Mouse (Mus musculus): ENCODE measurements around the gene Tnfrsf19. TPM values are rescaled to one million over a fixed set of nuclear protein-coding genes. Genes with fewer than 3 reads are reported as not detected.

Tnfrsf19 gene
- polyA plus RNA-seq, 1 experiment: 19.2 TPM

DNA sequence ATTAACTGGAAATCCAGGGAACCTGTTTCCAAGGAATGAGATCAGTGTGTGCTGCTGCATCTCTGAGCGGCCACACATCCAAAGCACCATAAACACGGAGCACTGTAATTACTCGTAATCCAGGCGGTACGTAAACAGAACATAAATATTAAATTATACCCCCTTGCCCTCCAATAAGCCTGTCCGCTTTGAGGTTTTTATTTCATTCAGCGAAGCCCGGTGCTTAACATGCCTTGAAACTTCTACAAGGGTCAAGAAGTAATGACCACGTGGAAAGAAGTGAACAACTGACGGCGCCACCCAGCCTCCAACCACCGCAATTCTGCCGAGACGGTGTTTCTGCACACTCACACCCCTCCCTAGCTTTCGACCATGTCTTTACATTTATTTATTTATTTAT is 31.7 kb downstream of the Tnfrsf19 start:
- no peak for TF ChIP-seq POLR2A (IDR thresholded peaks at IDR 0.05; ENCODE audit: borderline replicate concordance, insufficient read depth, low read length)
- no peak for TF ChIP-seq CTCF (IDR thresholded peaks at IDR 0.05; ENCODE audit: borderline replicate concordance, insufficient read depth, low read depth, low read length)
- no peak overlapping the region for H3K4me3 ChIP-seq (replicated peaks; ENCODE audit: insufficient read depth, low read depth, low read length)

DNA sequence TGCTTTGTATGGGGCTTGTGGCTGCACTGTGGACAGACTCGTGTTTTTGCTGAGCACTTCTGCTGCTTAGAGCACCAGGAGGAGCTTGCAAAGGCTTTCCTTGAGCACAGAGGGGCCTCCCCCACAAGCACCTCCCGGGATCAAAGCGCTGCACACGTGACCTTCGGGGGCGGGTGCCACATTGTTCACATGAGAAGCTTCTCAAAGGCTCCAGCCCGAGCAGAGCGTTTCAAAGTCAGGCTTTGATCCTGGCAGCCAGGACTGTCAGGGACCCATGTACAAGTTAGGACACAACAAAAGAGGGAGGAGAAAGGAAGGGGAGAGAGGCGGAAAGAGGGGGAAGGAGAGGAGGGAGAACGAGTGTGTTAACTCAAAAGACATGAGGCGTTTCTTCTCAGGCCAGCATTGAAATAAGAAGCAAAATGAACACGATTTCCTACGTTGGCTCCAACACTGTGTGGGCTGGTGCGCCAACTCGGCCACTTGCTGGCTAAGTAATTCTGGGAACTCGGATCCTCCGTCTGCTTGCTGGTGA is 33.8 kb downstream of the Tnfrsf19 start:
- peak overlapping the region; percentile 0 for H3K4me3 ChIP-seq (replicated peaks; ENCODE audit: insufficient read depth, low read depth, low read length)
- TF ChIP-seq POLR2A (IDR thresholded peaks at IDR 0.05; ENCODE audit: borderline replicate concordance, insufficient read depth, low read length): no peak
- TF ChIP-seq CTCF (IDR thresholded peaks at IDR 0.05; ENCODE audit: borderline replicate concordance, insufficient read depth, low read depth, low read length): no peak
- peaks cover 6% of the 10 kb centered on the region for H3K4me1 ChIP-seq (ENCODE audit: control insufficient read depth, insufficient read depth, low read length)
- WGBS: 5% methylated on average over 17 of the region's 17 CpGs
- no peak overlapping the region for H3K27ac ChIP-seq (ENCODE audit: insufficient read depth, low read length)
- no peaks in the 10 kb centered on the region for H3K27me3 ChIP-seq (ENCODE audit: control insufficient read depth, insufficient read depth, low read length)
- DNase-seq: peak; percentile 23 to 25

More for the DNA sequence above, 31.7 kb downstream of the Tnfrsf19 start:
- no peak for DNase-seq
- WGBS: 97% methylated on average over 15 of the region's 15 CpGs
- H3K4me1 ChIP-seq (ENCODE audit: control insufficient read depth, insufficient read depth, low read length): peaks cover 6% of the 10 kb centered on the region
- no peaks in the 10 kb centered on the region for H3K27me3 ChIP-seq (ENCODE audit: control insufficient read depth, insufficient read depth, low read length)
- H3K27ac ChIP-seq (ENCODE audit: insufficient read depth, low read length): no peak overlapping the region

DNA sequence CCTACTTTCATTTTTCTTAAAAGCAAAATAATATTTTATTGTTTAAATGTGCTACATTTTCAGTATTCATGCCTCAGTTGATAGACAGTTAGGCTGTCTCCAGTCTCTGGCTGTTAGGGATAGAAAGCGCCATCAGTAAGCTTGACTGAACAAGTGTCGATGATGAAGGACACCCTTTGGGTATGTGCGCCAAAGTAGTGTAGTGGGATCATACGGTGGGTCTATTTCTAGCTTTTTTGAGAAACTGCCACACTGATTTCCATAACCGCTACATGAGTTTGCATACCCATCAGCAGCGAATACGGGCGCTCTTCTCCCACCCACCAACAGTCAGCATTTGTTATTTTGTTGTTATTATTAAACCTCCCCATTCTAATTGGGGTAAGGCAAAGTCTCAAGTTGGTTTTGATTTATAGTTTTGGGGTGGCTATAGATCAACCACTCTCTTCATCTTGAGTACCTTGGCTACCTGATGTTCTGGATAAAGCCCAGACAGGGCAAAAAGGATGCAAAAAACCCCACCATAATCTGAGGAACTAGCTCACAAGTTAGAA is 34.6 kb downstream of the Tnfrsf19 start:
- no peak for DNase-seq
- no peak overlapping the region for H3K4me3 ChIP-seq (replicated peaks; ENCODE audit: insufficient read depth, low read depth, low read length)
- H3K4me1 ChIP-seq (ENCODE audit: control insufficient read depth, insufficient read depth, low read length): no peaks in the 10 kb centered on the region
- 84% methylated on average over 8 of the region's 8 CpGs for WGBS
- no peaks in the 10 kb centered on the region for H3K27me3 ChIP-seq (ENCODE audit: control insufficient read depth, insufficient read depth, low read length)
- TF ChIP-seq POLR2A (IDR thresholded peaks at IDR 0.05; ENCODE audit: borderline replicate concordance, insufficient read depth, low read length): no peak
- TF ChIP-seq CTCF (IDR thresholded peaks at IDR 0.05; ENCODE audit: borderline replicate concordance, insufficient read depth, low read depth, low read length): no peak
- H3K27ac ChIP-seq (ENCODE audit: insufficient read depth, low read length): no peak overlapping the region

DNA sequence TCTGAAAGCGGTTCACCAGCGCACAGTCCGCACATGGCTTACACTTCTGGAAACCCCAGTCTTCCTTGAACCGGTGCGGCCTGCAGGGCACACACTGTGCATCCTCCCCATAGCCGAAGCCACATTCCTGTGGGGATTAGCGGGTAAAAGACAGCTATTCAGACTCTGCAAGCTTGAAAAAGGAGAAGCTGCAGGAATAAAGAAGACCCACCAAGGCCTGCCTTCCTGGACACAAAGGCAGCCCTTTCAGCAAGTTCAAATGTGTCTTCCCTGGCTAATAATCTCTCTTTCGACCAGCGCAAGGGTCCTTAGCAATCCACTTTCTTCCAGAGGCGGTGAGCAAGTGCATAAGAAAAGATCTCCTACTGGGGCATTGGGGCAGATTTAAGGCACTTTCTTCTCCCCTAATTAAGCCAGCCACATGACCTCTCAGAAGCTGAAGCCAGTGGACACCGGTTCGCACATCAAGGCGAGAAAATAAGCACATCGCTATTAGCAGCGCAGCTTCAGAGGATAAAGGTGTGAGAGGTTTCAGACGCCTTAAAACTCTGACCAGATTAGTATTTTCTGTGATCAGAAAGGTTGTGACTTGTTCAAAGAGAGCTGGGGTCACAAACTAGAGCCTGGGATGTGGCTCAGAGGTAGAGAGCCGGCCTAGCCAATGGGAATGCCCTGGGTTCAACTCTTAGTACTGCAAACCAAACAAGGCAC is 41.0 kb downstream of the Tnfrsf19 start:
- TF ChIP-seq CTCF (IDR thresholded peaks at IDR 0.05; ENCODE audit: borderline replicate concordance, insufficient read depth, low read depth, low read length) (no peak), POLR2A (IDR thresholded peaks at IDR 0.05; ENCODE audit: borderline replicate concordance, insufficient read depth, low read length) (no peak)
- Histone ChIP-seq H3K27me3 (ENCODE audit: control insufficient read depth, insufficient read depth, low read length) (no peaks in the 10 kb centered on the region), H3K4me3 (replicated peaks; ENCODE audit: insufficient read depth, low read depth, low read length) (no peak overlapping the region), H3K4me1 (ENCODE audit: control insufficient read depth, insufficient read depth, low read length) (no peaks in the 10 kb centered on the region), H3K27ac (ENCODE audit: insufficient read depth, low read length) (no peak overlapping the region)
- 57% methylated on average over 17 of the region's 17 CpGs for WGBS
- no peak for DNase-seq

DNA sequence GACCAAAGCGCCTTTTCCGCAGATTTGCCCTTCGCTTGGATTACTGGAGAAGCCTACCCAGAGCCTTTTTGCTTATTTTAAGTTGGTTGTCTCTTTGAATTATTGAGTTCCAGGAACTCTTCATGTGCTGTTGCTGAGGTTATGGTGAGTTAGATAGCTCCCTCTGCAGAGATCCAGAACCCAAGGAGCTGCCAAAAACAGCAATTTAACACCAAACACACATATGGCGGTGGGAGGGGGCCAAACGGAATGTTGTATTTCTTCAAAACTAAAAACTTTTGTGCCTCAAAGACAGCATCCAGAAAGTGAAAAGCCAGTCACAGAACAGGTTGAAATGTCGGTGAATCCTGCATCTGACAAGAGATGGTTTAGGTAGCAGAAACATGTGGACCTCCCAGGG is 42.6 kb downstream of the Tnfrsf19 start:
- Histone ChIP-seq H3K4me3 (replicated peaks; ENCODE audit: insufficient read depth, low read depth, low read length) (no peak overlapping the region), H3K27me3 (ENCODE audit: control insufficient read depth, insufficient read depth, low read length) (no peaks in the 10 kb centered on the region), H3K4me1 (ENCODE audit: control insufficient read depth, insufficient read depth, low read length) (no peaks in the 10 kb centered on the region), H3K27ac (ENCODE audit: insufficient read depth, low read length) (no peak overlapping the region)
- DNase-seq: no peak
- TF ChIP-seq CTCF (IDR thresholded peaks at IDR 0.05; ENCODE audit: borderline replicate concordance, insufficient read depth, low read depth, low read length): no peak
- 94% methylated on average over 6 of the region's 6 CpGs for WGBS

DNA sequence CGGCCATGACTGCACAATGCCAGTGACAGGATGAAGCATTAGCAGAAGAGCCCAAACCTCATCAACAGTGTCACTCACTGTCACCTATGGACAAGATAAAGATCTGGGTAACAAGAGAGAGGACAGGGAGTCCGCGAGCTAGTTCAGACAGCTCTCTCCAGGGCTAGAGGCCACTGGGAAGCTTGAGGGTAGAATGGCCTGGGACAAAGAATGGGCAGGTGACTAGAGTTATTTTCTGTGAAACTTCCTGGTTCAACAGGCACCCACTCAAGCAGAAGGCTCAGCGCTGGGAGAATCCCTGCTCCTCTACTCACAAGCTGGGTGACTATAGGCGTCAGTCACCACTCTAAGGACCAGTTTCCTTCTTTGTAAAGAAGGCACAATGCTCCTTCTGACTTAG is 46.2 kb downstream of the Tnfrsf19 start:
- no peak overlapping the region for H3K27ac ChIP-seq (ENCODE audit: insufficient read depth, low read length)
- WGBS: 81% methylated on average over 5 of the region's 5 CpGs
- H3K4me3 ChIP-seq (replicated peaks; ENCODE audit: insufficient read depth, low read depth, low read length): no peak overlapping the region
- H3K27me3 ChIP-seq (ENCODE audit: control insufficient read depth, insufficient read depth, low read length): no peaks in the 10 kb centered on the region
- H3K4me1 ChIP-seq (ENCODE audit: control insufficient read depth, insufficient read depth, low read length): no peaks in the 10 kb centered on the region
- TF ChIP-seq POLR2A (IDR thresholded peaks at IDR 0.05; ENCODE audit: borderline replicate concordance, insufficient read depth, low read length): no peak
- TF ChIP-seq CTCF (IDR thresholded peaks at IDR 0.05; ENCODE audit: borderline replicate concordance, insufficient read depth, low read depth, low read length): no peak
- no peak for DNase-seq

DNA sequence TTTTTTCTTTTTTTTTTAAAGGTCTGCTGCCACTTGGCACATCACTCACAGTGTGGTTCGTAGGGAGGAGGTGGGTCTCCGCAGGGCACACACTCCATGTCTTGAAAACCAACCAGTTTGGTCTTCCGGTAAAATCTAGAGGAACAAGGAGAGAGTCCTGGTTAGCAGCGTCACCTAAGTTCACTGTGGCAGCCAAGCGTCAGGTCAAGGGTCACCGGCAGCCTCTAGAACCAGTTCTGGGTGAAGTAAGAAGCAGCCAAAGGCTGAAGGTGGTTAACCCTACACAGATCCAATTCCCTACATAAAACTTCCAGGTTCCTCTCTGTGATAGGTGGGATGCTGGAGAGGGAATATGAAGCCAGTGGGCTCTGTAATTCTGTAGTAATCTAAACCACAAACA is 49.7 kb downstream of the Tnfrsf19 start:
- no peak for DNase-seq
- Histone ChIP-seq H3K4me3 (replicated peaks; ENCODE audit: insufficient read depth, low read depth, low read length) (no peak overlapping the region), H3K4me1 (ENCODE audit: control insufficient read depth, insufficient read depth, low read length) (no peaks in the 10 kb centered on the region), H3K27me3 (ENCODE audit: control insufficient read depth, insufficient read depth, low read length) (no peaks in the 10 kb centered on the region), H3K27ac (ENCODE audit: insufficient read depth, low read length) (no peak overlapping the region)
- 82% methylated on average over 6 of the region's 6 CpGs for WGBS
- TF ChIP-seq CTCF (IDR thresholded peaks at IDR 0.05; ENCODE audit: borderline replicate concordance, insufficient read depth, low read depth, low read length) (no peak), POLR2A (IDR thresholded peaks at IDR 0.05; ENCODE audit: borderline replicate concordance, insufficient read depth, low read length) (no peak)

DNA sequence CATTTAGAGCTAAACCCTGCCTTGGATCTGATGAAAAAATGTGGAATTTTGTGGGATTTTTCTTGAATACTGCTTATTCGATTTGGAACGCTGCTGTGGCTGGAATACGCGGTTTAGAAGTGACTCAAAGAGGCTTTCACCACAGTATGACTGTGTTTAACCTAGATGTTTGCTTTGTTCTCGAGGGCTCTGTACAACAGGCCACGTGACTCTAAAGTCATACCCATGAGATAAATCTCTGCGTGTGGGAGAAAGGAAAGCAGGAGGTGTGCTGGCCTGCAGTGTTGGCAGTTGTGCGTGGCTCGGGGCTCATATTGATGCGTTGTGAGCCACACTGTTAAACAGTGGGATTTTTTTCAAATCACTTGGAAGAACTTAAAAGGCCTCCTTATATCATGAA is 52.8 kb downstream of the Tnfrsf19 start:
- no peaks in the 10 kb centered on the region for H3K4me1 ChIP-seq (ENCODE audit: control insufficient read depth, insufficient read depth, low read length)
- TF ChIP-seq CTCF (IDR thresholded peaks at IDR 0.05; ENCODE audit: borderline replicate concordance, insufficient read depth, low read depth, low read length) (no peak), POLR2A (IDR thresholded peaks at IDR 0.05; ENCODE audit: borderline replicate concordance, insufficient read depth, low read length) (no peak)
- DNase-seq: no peak
- H3K27me3 ChIP-seq (ENCODE audit: control insufficient read depth, insufficient read depth, low read length): no peaks in the 10 kb centered on the region
- no peak overlapping the region for H3K4me3 ChIP-seq (replicated peaks; ENCODE audit: insufficient read depth, low read depth, low read length)
- 73% methylated on average over 10 of the region's 10 CpGs for WGBS
- H3K27ac ChIP-seq (ENCODE audit: insufficient read depth, low read length): no peak overlapping the region
